Mouse (Mus musculus) MEL (cell line): ENCODE data around the gene Diaph3.

Experiments used
- CTCF ChIP-seq, 3 experiments: IDR thresholded peaks in 2 of 3; conservative IDR thresholded peaks in 1 of 3; 2 replicates each; pipeline ENCODE4 v1.5.1; 2011 to 2012; ENCODE audit warnings: low read length in 3 of 3, low read depth in 2 of 3, mild to moderate bottlenecking in 2 of 3, improper control_type of control experiment in 1 of 3, inconsistent platforms in 1 of 3, mixed read lengths in 1 of 3, moderate library complexity in 1 of 3; ENCODE audit not compliant: control insufficient read depth in 1 of 3, insufficient read depth in 1 of 3, poor library complexity in 1 of 3, severe bottlenecking in 1 of 3
- HCFC1 ChIP-seq: IDR thresholded peaks from 2 replicates; pipeline ENCODE4 v1.6.1; 2012; ENCODE audit warnings: low read depth, mild to moderate bottlenecking, inconsistent platforms, low read length, improper control_type of control experiment, moderate library complexity
- POLR2A ChIP-seq, 2 experiments: IDR thresholded peaks; 2 replicates each; pipeline ENCODE4 v1.6.1; 2011 to 2012; ENCODE audit warnings: low read length in 2 of 2, mild to moderate bottlenecking in 2 of 2, control low read depth in 1 of 2, improper control_type of control experiment in 1 of 2, low read depth in 1 of 2, moderate library complexity in 1 of 2; ENCODE audit not compliant: control insufficient read depth in 1 of 2, insufficient read depth in 1 of 2, poor library complexity in 1 of 2
- SIN3A ChIP-seq: IDR thresholded peaks from 2 replicates; pipeline ENCODE4 v1.6.1; 2012; ENCODE audit warnings: low read length, improper control_type of control experiment, inconsistent platforms
- ZC3H11A ChIP-seq: IDR thresholded peaks from 2 replicates; pipeline ENCODE4 v1.6.1; 2012; ENCODE audit warnings: low read depth, mild to moderate bottlenecking, inconsistent platforms, low read length, improper control_type of control experiment

DNA sequence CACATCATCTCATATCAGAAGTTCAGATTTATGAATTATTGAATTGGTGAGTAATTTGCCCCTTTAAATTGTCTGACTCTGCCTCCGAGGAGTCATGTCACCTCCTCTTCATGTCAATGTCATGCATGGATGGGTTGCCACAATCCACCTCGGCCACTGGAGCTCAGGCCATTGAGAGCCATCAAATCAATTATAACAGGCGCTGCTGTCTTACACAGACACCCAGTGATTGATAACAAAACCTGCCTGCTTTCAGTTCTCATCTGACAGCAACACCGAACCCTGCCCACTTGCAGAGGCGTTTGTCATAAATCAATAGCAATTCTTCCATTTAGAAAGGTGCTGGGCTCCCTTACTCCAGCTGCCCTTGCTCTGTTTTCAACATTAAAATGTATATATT is 402.1 kb downstream of the Diaph3 start:
- no peak for TF ChIP-seq CTCF (IDR thresholded peaks at IDR 0.05 in 2 of 3, conservative IDR thresholded peaks at IDR 0.05 in 1 of 3; ENCODE audit: control insufficient read depth in 1 of 3, insufficient read depth in 1 of 3, low read depth in 2 of 3, low read length in 3 of 3, poor library complexity in 1 of 3, severe bottlenecking in 1 of 3)
- no peak for TF ChIP-seq SIN3A
- TF ChIP-seq ZC3H11A: no peak
- TF ChIP-seq HCFC1: no peak
- TF ChIP-seq POLR2A (IDR thresholded peaks at IDR 0.05; ENCODE audit: control insufficient read depth in 1 of 2, insufficient read depth in 1 of 2, low read depth in 1 of 2, low read length in 2 of 2, poor library complexity in 1 of 2): no peak
